Mouse (Mus musculus) embryonic facial prominence, embryonic 12.5 days (tissue): ENCODE results near the gene Ferd3l. TPM values are rescaled to one million over a fixed set of nuclear protein-coding genes. Genes with fewer than 3 reads are reported as not detected.

Experiments
- ATAC-seq: fragments of 200-750 bp; cut with Nextera tagmentation; 2 replicates; pipeline ENCODE4 v1.8.0; 2017; ENCODE audit not compliant: insufficient number of reproducible peaks, insufficient read depth, low FRiP score, low TSS enrichment
- H3K27ac ChIP-seq: fragments of 300-500 bp; sonication (generic); 2 replicates; pipeline ENCODE4 v1.5.1; 2016; ENCODE audit warnings: mild to moderate bottlenecking
- H3K27me3 ChIP-seq: fragments of 300-500 bp; sonication (generic); 2 replicates; pipeline ENCODE4 v1.6.1; 2016; ENCODE audit warnings: mild to moderate bottlenecking, moderate library complexity
- H3K36me3 ChIP-seq: fragments of 300-500 bp; sonication (generic); 2 replicates; pipeline ENCODE4 v1.6.1; 2016; ENCODE audit warnings: mild to moderate bottlenecking
- H3K4me1 ChIP-seq: fragments of 300-500 bp; sonication (generic); 2 replicates; pipeline ENCODE4 v1.6.1; 2016
- H3K4me2 ChIP-seq: fragments of 300-500 bp; sonication (generic); replicated peaks from 2 replicates; pipeline ENCODE4 v1.6.1; 2016; ENCODE audit warnings: mild to moderate bottlenecking, moderate library complexity
- H3K4me3 ChIP-seq: fragments of 300-500 bp; sonication (generic); 2 replicates; pipeline ENCODE4 v1.5.1; 2016; ENCODE audit warnings: mild to moderate bottlenecking
- H3K9ac ChIP-seq: fragments of 300-500 bp; sonication (generic); 2 replicates; pipeline ENCODE4 v1.6.1; 2016; ENCODE audit warnings: mild to moderate bottlenecking, moderate library complexity
- H3K9me3 ChIP-seq: fragments of 300-500 bp; sonication (generic); 2 replicates; pipeline ENCODE4 v1.6.1; 2016; ENCODE audit warnings: mild to moderate bottlenecking, moderate library complexity
- WGBS: fragments of 180-500 bp; shearing (Covaris S2); methylation state at CpG from one replicate; pipeline ENCODE4 v1.1.7; 2016; 5-methylcytosine and 5-hydroxymethylcytosine counted together
- polyA plus RNA-seq: library from polyadenylated mRNA; unstranded; fragments of >200 nt; fragmentation: Nextera tagmentation; extraction: Ambion mirVana; gene quantifications from 2 replicates; pipeline ENCODE4 v1.2.1, GENCODE M21; 2016

The Ferd3l gene
- polyA plus RNA-seq, 1 experiment from 2014 or later: 0.19 TPM

DNA sequence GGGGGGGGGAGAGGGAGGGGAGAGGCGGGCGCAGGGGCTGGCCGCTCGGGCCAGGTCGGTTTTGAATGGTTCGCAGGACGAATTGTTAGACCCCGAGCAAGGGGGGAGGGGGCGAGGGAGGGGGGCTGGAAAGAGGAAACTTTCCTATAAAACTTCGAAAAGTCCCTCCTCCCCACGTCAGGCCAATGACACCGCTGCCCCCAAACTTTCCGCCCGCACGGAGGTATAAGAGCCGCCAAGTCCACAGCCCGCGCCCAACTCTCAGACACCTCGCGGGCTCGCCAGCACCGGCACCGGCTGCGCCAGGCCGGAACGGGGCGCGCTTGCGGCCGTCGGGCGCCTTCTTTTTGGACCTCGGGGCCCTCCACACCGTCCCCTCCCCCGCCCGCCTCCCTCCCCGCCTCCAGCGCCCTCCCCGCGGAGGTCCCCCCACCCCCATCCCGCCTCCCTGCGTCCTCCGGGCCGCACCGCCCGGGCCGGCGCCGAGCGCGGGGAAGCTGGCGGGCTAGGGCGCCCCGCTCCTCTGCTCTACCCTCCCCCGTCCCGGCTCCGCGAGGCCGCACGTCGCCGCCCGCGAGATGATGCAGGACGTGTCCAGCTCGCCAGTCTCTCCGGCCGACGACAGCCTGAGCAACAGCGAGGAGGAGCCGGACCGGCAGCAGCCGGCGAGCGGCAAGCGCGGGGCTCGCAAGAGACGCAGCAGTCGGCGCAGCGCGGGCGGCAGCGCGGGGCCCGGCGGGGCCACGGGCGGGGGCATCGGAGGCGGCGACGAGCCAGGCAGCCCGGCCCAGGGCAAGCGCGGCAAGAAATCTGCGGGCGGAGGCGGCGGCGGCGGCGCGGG is 29.4 kb downstream of the Ferd3l start, which contains the start of gene Twist1:
Twist1 (plus strand) TSS at position 272 of the 841 bp plus-strand sequence.
- Histone ChIP-seq H3K4me2 (peak within 1 kb of the TSS; percentile 63), H3K9ac (peak within 1 kb of the TSS; percentile 99), H3K4me1 (peaks cover 7% of the 10 kb centered on the region; the same call in 1 of the 2 replicates), H3K27ac (peak within 1 kb of the TSS; percentile 100), H3K9me3 (no peaks in the 10 kb centered on the region), H3K4me3 (peak within 1 kb of the TSS; percentile 93), H3K27me3 (0 out of 2 replicates have a peak, but pooled peaks cover 5% of the 10 kb centered on the region), H3K36me3 (no peaks in the 10 kb centered on the region)
- WGBS: under 1% methylated on average over 83 of the region's 105 CpGs
- peak; percentile 83 for ATAC-seq

DNA sequence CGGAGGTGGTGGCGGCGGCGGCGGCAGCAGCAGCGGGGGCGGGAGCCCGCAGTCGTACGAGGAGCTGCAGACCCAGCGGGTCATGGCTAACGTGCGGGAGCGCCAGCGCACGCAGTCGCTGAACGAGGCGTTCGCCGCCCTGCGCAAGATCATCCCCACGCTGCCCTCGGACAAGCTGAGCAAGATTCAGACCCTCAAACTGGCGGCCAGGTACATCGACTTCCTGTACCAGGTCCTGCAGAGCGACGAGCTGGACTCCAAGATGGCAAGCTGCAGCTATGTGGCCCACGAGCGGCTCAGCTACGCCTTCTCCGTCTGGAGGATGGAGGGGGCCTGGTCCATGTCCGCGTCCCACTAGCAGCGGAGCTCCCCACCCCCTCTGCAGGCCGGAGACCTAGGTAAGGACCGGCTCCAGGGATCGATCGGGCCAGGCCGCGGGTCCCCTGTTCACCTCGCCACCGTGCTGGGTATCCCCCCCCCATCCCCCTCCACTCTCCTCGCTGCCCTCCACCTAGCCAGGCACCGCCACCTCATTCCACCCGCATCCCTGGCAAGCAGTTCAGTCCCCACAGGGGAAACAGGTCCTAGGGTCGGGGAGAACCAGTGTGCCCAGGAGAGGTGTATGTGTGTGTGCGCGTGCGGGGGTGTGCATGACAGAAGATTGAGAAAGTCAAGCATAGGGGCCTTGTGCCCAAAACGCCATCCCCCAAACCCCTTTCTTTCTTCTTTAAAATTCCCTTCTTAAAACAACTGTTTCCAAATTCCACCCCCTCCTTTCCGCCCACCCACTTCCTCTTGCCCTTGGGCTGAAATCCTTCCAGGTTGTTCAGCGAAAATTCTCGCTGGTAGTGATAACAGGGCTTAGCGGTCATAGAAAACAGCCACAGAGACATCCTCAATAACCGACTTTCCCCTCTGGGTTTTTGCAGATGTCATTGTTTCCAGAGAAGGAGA is 30.3 kb downstream of the Ferd3l start:
- H3K27ac ChIP-seq: peak overlapping the region; percentile 100
- no peaks in the 10 kb centered on the region for H3K36me3 ChIP-seq
- WGBS: under 1% methylated on average over 56 of the region's 56 CpGs
- H3K27me3 ChIP-seq: 0 out of 2 replicates have a peak, but pooled peaks cover 5% of the 10 kb centered on the region
- 0 out of 2 replicates have a peak, but pooled peaks have one; percentile 32 for ATAC-seq
- peaks cover 14% of the 10 kb centered on the region; the same call in 1 of the 2 replicates for H3K4me1 ChIP-seq
- H3K9me3 ChIP-seq: no peaks in the 10 kb centered on the region
- peak overlapping the region; percentile 63 for H3K4me2 ChIP-seq
- H3K9ac ChIP-seq: peak overlapping the region; percentile 99
- H3K4me3 ChIP-seq: peak overlapping the region; percentile 93

DNA sequence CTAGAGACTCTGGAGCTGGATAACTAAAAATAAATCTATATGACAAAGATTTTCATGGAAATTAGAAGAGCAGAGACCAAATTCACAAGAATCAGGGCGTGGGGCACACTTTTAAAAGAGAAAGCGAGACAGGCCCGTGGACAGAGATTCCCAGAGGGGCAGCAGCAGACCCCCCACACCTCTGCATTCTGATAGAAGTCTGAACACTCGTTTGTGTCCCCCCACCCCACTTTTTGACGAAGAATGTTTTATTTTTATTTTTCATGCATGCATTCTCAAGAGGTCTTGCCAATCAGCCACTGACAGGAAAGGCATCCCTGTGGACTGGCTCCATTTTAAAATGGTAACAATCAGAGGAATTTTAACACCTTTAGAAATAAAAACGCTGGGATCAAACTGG is 31.0 kb downstream of the Ferd3l start:
- peak overlapping the region; percentile 93 for H3K4me3 ChIP-seq
- H3K27ac ChIP-seq: peak overlapping the region; percentile 100
- 0 out of 2 replicates have a peak, but pooled peaks cover 5% of the 10 kb centered on the region for H3K27me3 ChIP-seq
- no peaks in the 10 kb centered on the region for H3K9me3 ChIP-seq
- H3K4me1 ChIP-seq: peaks cover 19% of the 10 kb centered on the region; the same call in 1 of the 2 replicates
- peak overlapping the region; percentile 99 for H3K9ac ChIP-seq
- WGBS: 1% methylated on average over 6 of the region's 6 CpGs
- peak overlapping the region; percentile 63 for H3K4me2 ChIP-seq
- ATAC-seq: no peak
- no peaks in the 10 kb centered on the region for H3K36me3 ChIP-seq

- Histone ChIP-seq H3K27ac (peak overlapping the region; percentile 80), H3K9ac (peak overlapping the region; percentile 69), H3K4me2 (peak overlapping the region; percentile 45), H3K4me1 (peaks cover 24% of the 10 kb centered on the region), H3K9me3 (no peaks in the 10 kb centered on the region), H3K36me3 (no peaks in the 10 kb centered on the region), H3K27me3 (0 out of 2 replicates have a peak, but pooled peaks cover 5% of the 10 kb centered on the region), H3K4me3 (peak overlapping the region; percentile 52)
- 2% methylated on average over 3 of the region's 3 CpGs for WGBS
- no peak for ATAC-seq
Observed at GRCm38 (mm10) chr12:33959846-33960245, 31.6 kb downstream of the Ferd3l start.

GRCm38 (mm10) chr12:33961013-33961412 is 32.8 kb downstream of the Ferd3l start:
- ATAC-seq: no peak
- H3K9me3 ChIP-seq: no peaks in the 10 kb centered on the region
- peak overlapping the region; percentile 77 for H3K9ac ChIP-seq
- H3K36me3 ChIP-seq: no peaks in the 10 kb centered on the region
- H3K4me1 ChIP-seq: peaks cover 26% of the 10 kb centered on the region
- peak overlapping the region; percentile 96 for H3K27ac ChIP-seq
- peak overlapping the region; percentile 40 for H3K4me3 ChIP-seq
- H3K27me3 ChIP-seq: 0 out of 2 replicates have a peak, but pooled peaks cover 5% of the 10 kb centered on the region
- peak overlapping the region; percentile 63 for H3K4me2 ChIP-seq
- 9% methylated on average over 5 of the region's 5 CpGs for WGBS

- Histone ChIP-seq H3K9me3 (no peaks in the 10 kb centered on the region), H3K4me3 (peak overlapping the region; percentile 40), H3K27ac (peak overlapping the region; percentile 96), H3K36me3 (no peaks in the 10 kb centered on the region), H3K27me3 (0 out of 2 replicates have a peak, but pooled peaks cover 5% of the 10 kb centered on the region), H3K9ac (peak overlapping the region; percentile 77), H3K4me1 (peaks cover 36% of the 10 kb centered on the region), H3K4me2 (peak overlapping the region; percentile 63)
- ATAC-seq: no peak
- WGBS: under 1% methylated on average over 17 of the region's 17 CpGs
Observed at GRCm38 (mm10) chr12:33962118-33962772, 34.0 kb downstream of the Ferd3l start.

GRCm38 (mm10) chr12:33962773-33963130 is 34.5 kb downstream of the Ferd3l start:
- H3K9me3 ChIP-seq: no peaks in the 10 kb centered on the region
- H3K4me1 ChIP-seq: peaks cover 38% of the 10 kb centered on the region
- WGBS: 8% methylated on average over 9 of the region's 9 CpGs
- peak overlapping the region; percentile 77 for H3K9ac ChIP-seq
- H3K4me3 ChIP-seq: peak overlapping the region; percentile 40
- no peak for ATAC-seq
- H3K27ac ChIP-seq: peak overlapping the region; percentile 96
- H3K4me2 ChIP-seq: peak overlapping the region; percentile 63
- 0 out of 2 replicates have a peak, but pooled peaks cover 2% of the 10 kb centered on the region for H3K27me3 ChIP-seq
- H3K36me3 ChIP-seq: no peaks in the 10 kb centered on the region

DNA sequence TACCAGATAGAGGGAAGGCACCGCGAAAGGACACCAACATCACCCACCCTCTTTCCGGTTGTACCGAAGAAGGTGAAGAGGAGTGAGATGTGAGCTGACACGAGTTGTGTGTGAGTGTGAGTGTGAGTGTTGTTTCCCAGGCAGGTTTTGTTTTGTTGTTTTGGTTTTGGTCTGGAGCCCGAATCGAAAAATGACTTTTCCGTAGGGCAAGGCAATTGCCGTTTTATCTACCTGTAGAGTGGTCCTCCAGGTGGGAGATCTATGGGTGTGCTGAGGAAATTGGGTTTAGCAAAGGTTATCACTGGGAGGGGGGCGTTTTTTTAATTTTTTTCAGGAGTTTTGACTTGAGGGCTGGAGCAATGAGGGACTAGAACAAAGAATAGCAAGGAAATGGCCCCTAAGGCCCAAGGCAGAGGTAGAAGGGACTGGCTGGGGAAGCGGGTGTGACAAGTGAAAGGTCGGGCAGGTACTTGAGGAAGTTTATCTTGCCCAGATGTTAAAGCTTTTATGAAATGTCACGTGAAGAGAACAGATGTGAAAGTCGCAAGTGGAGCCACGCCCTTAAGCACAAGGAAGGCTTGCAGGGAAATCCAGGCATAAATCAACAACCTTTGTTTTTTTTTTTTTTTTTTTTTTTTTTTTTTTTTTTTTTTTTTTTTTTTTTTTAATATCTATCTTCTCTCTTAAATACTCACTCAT is 35.6 kb downstream of the Ferd3l start:
- ATAC-seq: no peak
- Histone ChIP-seq H3K4me1 (peaks cover 49% of the 10 kb centered on the region), H3K9ac (peak overlapping the region; percentile 77), H3K4me3 (peak overlapping the region; percentile 40), H3K9me3 (no peaks in the 10 kb centered on the region), H3K4me2 (peak overlapping the region; percentile 63), H3K27ac (peak overlapping the region; percentile 96), H3K27me3 (no peaks in the 10 kb centered on the region), H3K36me3 (no peaks in the 10 kb centered on the region)
- WGBS: 4% methylated on average over 15 of the region's 15 CpGs

GRCm38 (mm10) chr12:33964427-33964826 is 36.2 kb downstream of the Ferd3l start:
- no peaks in the 10 kb centered on the region for H3K36me3 ChIP-seq
- H3K9ac ChIP-seq: no peak overlapping the region
- peak overlapping the region; percentile 96 for H3K27ac ChIP-seq
- H3K4me2 ChIP-seq: peak overlapping the region; percentile 63
- peaks cover 51% of the 10 kb centered on the region for H3K4me1 ChIP-seq
- WGBS: 13% methylated on average over 2 of the region's 2 CpGs
- no peaks in the 10 kb centered on the region for H3K27me3 ChIP-seq
- H3K4me3 ChIP-seq: peak overlapping the region; percentile 18; the same call in 1 of the 2 replicates
- no peaks in the 10 kb centered on the region for H3K9me3 ChIP-seq
- ATAC-seq: no peak

- Histone ChIP-seq H3K4me1 (peaks cover 51% of the 10 kb centered on the region), H3K4me3 (no peak overlapping the region), H3K4me2 (peak overlapping the region; percentile 74), H3K36me3 (no peaks in the 10 kb centered on the region), H3K9me3 (no peaks in the 10 kb centered on the region), H3K9ac (peak overlapping the region; percentile 70), H3K27ac (peak overlapping the region; percentile 95), H3K27me3 (no peaks in the 10 kb centered on the region)
- under 1% methylated on average over 5 of the region's 5 CpGs for WGBS
- no peak for ATAC-seq
Observed at GRCm38 (mm10) chr12:33965661-33966360, 37.6 kb downstream of the Ferd3l start.
